Mouse (Mus musculus) heart, postnatal 36 days (tissue): ENCODE measurements around the gene Mfsd12. TPM values are rescaled to one million over a fixed set of nuclear protein-coding genes. Genes with fewer than 3 reads are reported as not detected.

Experiments
- DNase-seq, 2 experiments: peaks; one replicate each; pipeline ENCODE4 v3.0.0; 2021 to 2022
- intact Hi-C: fragments of 180-260 bp; cut with DNase I; formaldehyde crosslinking; loops from one replicate; pipeline ENCODE4 v1.15.1; 2025
- total RNA-seq, 2 experiments: library from RNA; stranded (reverse); gene quantifications; 2 replicates each; pipeline ENCODE4 v1.2.3; 2021

Gene Mfsd12
- total RNA-seq, 2 experiments from 2014 or later = 11.7 to 12.5 TPM

- DNase-seq = peak in 1 of 2 experiments; percentile 35
- intact Hi-C loops = loop anchor here (2.0 kb wide), 1 partner anchor 13 kb away; no protein-coding TSS in a partner anchor
Observed at GRCm38 (mm10) chr10:81327959-81328358, 29.3 kb upstream of the Mfsd12 start.

- intact Hi-C loops = no loop called here
- DNase-seq = peak; percentile 62 to 71
Observed at GRCm38 (mm10) chr10:81328386-81328785, 28.9 kb upstream of the Mfsd12 start, which contains the start of gene Tbxa2r. Tbxa2r (plus strand) TSS chr10:81328731.

DNA sequence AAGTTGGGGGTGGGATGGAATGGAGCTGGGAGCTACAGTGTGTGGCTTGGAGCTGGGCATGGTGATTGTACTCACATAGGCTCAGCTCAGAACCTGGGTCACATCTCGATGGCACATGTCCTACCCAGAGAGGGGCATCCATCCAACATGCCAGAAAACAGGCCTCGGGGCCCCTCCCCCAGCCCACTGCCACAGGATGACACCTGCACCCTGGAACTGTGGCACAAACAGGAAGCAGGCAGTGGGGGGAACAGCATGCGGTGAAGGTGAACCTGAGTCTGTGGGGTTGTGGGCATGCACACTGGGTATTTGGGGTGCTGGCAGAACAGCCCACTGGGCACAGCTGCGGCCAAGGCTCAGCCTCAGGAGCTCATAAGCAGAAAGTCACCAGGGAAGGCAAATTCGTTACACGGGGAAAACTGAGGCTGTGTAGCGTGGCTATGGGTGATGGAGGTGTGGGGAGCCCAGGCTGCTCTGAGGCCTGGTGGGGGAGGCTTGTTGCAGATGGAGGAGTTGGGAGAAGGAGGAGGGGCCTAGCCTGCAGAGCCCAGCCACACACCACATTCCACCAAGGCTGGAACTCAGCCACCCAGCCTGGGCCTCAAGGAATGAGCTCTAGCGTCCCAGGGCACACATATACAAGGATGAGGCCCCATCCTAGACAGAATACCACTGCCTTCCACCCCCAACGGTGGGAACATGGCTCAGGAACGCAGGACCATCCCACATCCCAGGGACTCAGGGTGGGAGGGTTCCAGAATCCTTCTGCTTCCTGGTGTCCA, 27.9 kb upstream of the Mfsd12 start:
- DNase-seq = peak; percentile 13 to 37
- intact Hi-C loops = no loop called here

GRCm38 (mm10) chr10:81330007-81330406, 27.3 kb upstream of the Mfsd12 start:
- intact Hi-C loops = no loop called here
- peak; percentile 73 to 75 for DNase-seq

- no peak for DNase-seq
- intact Hi-C loops = no loop called here
Observed at GRCm38 (mm10) chr10:81332277-81332676, 25.0 kb upstream of the Mfsd12 start.

DNA sequence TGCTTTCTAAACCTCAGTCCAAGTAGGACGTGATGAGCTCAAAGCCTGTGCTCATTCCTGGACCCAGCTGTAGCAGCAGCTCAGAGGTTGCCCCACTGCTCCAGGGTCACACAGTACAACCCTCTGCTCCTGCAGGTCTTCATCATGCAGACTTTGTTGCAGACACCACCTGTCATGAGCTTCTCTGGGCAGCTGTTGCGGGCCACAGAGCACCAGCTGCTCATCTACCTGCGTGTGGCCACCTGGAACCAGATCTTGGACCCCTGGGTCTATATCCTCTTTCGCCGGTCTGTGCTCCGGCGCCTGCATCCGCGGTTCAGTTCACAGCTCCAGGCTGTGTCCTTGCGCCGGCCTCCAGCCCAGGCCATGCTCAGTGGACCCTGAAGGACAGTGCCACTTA, 23.0 kb upstream of the Mfsd12 start:
- DNase-seq = no peak
- intact Hi-C loops = no loop called here

DNA sequence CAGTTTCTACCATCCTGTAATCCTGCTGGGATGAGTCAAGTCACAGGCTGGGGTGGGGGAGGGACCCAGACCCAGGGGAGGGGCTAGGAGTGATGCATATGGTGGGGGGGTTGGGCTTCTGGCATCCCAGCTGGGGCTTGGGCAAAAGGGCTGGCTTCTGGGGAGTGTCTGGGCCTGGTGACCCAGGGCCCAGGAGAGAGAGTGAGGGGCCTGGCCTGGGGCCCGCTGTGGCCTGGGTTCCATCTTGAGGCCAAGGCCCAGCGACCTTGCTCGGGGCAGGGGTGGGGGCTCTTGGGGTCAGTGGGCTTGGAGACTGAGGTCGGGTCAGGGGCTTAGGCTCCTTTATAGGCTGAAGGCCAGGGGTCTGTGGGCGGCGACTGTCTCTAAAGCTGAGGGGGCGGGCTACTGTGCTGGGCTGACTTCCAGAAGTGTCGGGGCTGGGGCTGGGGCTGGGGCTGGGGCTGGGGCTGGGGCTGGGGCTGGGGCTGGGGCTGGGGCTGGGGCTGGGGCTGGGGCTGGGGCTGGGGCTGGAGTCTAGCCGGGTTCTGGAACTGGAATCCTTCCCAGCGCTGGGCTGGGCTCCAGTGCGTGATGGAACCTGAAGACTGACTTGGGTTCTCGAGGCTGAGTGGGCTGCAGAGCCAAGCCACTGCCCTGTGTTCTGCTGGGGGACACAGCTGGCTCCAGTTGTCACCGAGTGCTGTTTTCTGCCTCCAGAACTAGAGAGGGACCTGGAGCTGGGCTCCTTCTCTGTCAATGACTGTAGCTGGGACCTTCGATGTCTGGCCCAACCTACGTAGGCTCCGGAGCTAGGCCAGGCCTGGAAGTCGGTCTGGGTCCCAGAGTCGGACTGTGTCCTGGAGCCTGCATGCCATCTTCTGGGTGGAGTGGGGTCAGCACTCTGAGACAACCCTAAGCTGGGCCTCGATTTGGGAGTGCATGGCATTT, 21.6 kb upstream of the Mfsd12 start:
- intact Hi-C loops = no loop called here
- DNase-seq = no peak

- intact Hi-C loops = no loop called here
Observed at GRCm38 (mm10) chr10:81336558-81336957, 20.7 kb upstream of the Mfsd12 start.

DNA sequence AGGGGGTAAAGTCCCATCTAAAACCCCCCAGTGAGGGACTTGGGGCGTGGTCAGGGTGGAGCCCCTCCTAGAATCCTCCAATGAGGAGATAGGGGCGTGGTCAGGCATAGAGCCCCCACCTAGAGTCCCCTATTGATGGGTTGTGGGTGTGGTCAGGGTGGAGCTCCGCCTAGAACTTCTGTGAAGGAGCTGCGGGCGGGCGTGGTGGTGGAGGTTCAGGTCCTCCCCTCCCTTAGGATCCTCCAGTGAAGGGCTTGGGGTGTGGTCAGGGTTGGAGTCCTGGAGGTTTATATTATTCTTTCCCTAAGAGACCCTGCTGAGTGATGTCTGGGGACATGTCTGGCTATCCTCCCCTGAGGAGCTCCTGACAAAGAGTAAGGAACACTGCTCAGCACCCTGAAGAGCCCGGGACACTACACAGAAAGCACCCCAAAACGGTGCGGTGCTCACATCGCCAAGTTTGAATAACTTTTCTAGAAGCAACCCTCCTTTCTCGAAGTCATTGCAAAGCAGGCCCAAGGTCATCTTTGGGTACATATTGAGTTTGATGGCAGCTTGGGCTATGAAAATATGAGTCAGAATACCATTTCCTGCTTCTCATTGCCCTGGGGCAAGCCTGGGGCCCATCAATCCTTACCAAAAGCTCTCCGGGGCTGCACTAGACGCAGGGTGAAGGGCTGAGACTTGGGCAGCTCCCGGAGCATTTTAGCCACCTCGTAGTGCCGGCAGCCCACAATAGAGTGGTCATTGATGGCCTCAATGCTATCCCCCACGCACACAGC, 16.5 kb upstream of the Mfsd12 start:
- intact Hi-C loops = loop anchor here (2.0 kb wide), 2 partner anchors 14 to 52 kb away; no protein-coding TSS in a partner anchor
- DNase-seq = no peak

More at GRCm38 (mm10) chr10:81336558-81336957, 20.7 kb upstream of the Mfsd12 start:
- DNase-seq = no peak

GRCm38 (mm10) chr10:81341333-81341949, 15.8 kb upstream of the Mfsd12 start:
- peak; percentile 78 to 86 for DNase-seq
- intact Hi-C loops = loop anchor here (2.0 kb wide), 2 partner anchors 15 to 53 kb away; no protein-coding TSS in a partner anchor

DNA sequence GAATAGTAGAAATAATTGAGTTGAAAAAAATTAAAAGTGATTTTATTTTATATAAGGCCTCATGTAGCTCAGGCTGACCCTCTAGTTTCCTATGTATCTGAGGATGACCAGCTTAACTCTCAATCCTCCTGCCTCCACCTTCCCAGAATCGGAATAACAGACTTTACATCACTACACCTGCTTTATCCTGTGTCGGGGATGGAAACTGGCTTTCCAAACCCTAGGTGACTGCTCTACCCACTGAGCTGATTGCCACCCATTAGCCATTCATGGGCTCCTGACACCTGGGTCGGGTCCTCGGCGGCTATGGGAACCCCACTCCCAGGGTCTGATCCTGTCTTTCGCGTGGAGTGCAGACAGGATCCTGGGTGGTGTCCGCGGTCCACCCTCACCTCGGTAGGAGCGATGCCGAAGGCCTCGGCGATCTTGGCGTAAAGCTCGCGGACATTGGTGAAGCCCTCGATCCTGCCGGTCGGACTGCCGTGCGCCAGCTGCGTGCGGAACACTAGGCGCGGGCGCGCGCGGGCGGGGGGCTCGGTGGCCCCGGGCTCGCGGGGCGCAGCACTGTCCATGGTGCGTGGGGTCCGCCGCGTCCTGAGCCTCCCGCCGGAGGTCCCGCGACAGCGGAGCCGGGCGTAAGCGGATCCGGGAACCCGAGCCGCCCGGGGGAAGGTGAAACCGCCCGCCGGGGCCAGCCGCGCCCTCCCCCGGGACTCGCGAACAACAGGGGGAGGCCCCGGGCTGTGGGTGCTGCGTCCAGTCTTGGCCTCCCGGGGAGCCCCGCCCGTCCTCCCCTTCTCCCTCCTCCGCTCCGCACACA, 14.4 kb upstream of the Mfsd12 start, which contains the start of gene Gipc3:
Gene Gipc3 (minus strand): TSS at position 581 of the 820 bp plus-strand sequence.
- intact Hi-C loops = no loop called here
- peak in 1 of 2 experiments; percentile 49 for DNase-seq

- intact Hi-C loops = no loop called here
- DNase-seq = peak in 1 of 2 experiments; percentile 18
Observed at GRCm38 (mm10) chr10:81344421-81345161, 12.7 kb upstream of the Mfsd12 start.

GRCm38 (mm10) chr10:81345162-81345534, 12.1 kb upstream of the Mfsd12 start:
- intact Hi-C loops = no loop called here
- DNase-seq = no peak

DNA sequence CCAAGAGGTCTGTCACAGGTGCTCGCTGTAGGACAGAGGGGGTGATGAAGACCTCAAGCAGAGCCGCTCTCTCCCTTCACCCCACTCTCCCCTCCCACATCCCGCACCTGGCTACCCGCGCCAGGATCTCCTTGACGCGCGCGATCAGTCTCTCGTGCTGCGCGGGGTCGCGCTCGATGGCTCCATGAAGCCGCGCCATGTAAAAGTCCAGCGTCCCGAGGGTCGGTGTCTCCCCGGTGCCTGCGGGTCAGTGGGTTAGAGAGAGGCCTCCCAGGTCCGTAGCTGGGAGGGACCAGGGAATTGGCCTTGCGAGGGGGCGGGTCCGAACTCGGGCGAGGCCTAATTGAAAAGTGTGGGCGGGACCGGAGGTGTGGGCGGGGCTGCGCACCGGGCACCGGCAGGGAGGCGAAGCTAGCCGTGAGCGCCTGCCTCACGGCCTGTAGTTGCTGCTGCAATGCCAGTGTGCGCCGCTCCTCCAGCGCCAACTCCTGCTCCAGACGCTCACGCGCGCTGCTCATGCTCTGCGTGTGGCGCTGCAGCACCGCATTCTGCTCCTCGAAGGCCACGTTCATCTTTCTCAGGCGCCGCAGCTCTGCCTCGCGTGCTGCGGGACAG, 10.7 kb upstream of the Mfsd12 start:
- intact Hi-C loops = no loop called here
- DNase-seq = peak in 1 of 2 experiments; percentile 17

GRCm38 (mm10) chr10:81349146-81349545, 8.1 kb upstream of the Mfsd12 start:
- peak in 1 of 2 experiments; percentile 27 for DNase-seq
- intact Hi-C loops = no loop called here

- intact Hi-C loops = no loop called here
- DNase-seq = no peak
Observed at GRCm38 (mm10) chr10:81349961-81350350, 7.3 kb upstream of the Mfsd12 start.

GRCm38 (mm10) chr10:81350351-81351063, 6.8 kb upstream of the Mfsd12 start, which contains the start of gene Hmg20b:
Hmg20b (minus strand) TSS chr10:81350480.
- intact Hi-C loops = no loop called here
- peak; percentile 98 for DNase-seq
